Mouse (Mus musculus) 3T3-L1 (cell line): ENCODE measurements at regions not wholly inside any gene's neighbourhood (a gene's known extent, or its start where the extent isn't known, plus 50 kb on each side); places are given as distances from the start of the nearest gene placed in this dataset.

Source experiments
- DNase-seq: peaks from one replicate; pipeline ENCODE4 v3.0.0-alpha.2; 2015; ENCODE audit warnings: low read depth, low spot score

DNA sequence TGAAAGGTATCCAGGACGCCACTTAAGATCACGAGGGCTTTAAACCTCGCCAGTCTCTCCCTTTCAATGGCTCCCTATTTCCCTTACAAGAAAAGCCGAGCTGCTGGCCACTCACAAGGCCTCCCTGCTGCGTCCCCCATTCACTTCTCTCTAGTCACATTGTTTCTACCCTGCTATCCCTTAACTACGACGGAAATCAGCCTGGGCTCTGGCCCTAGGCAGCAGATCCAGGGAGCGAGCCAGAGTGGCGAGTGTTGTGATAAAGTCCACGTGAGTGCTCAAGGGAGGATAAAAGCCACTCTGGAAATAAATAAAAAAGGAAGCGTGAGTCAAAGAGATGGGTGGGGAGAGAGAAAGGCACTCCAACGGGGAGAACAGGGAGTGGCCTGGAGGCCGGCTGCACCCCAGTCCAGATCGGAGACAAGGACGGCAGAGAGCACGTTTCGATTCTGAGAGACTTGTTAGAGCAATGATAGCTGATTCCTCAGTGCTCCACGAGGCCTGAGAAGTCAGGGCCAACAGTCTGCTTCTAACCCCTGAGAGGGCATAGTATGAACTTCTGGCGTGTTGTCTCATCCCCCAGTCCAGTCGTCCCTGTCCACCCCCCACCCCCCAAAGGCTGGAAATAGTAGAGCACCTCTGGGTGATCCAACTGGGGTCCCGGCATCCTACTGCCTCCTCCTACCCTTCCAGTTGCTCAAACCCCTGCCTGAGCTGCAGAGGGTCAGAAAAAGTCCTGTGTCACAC is 84.8 kb upstream of the Calm2 start:
- DNase-seq: peak; percentile 40

DNA sequence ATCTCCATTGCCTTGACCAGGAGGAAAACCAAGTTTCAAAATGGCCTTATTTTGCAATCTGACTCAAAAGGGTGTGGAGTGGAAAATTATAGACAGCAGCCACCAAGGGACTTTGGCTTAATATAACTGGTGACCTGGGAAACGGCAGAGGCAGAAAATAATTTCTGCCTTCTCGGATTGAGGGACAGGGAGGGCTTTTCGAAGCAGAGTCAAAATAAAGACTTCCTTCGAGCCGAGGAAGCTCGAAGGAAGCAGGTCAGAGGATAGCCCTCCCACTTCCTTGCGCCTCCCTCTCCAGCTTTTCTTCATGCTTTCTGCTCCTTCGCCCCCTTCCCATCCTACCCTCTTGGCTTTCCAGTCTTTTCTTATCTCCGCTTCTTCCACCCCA is 85.4 kb upstream of the Calm2 start:
- no peak for DNase-seq

DNA sequence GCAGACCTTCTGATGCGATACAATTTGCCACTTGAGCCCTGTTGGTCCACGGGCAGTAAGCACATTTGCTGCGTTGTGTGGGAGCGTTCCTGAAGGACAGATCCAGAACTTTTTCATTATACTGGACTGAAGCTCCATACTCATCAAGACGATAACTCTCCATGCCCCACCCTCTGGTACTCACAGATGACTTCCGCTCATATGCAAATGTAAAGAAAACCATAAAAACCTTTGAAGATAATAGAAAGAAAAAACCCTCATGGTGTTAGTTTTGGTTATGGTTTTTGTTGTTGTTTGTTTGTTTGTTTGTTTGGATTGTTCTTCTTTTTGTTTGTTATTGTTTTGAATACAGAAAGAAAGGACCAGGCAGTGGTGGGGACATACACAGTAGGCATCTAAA is 86.0 kb upstream of the Calm2 start:
- no peak for DNase-seq

DNA sequence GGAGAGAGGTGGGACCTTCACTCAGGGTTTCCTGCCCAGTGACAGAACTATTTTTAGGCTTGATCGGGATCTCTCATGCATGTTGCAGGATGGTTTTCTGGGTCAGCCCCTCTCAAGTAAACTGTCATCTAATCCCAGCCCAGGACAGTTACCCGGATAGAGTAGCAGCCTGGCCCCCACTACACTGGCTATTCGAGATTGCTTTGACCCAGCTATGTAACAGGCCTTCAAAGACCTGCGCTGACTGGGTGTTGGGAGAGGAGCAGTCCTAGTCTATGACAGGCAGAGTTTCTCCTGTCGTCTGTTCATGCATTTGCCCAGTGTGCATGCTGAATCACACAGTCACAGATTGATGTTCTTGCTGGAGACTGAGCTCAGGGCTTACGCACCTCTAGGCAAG is 86.2 kb upstream of the Epcam start:
- no peak for DNase-seq

DNA sequence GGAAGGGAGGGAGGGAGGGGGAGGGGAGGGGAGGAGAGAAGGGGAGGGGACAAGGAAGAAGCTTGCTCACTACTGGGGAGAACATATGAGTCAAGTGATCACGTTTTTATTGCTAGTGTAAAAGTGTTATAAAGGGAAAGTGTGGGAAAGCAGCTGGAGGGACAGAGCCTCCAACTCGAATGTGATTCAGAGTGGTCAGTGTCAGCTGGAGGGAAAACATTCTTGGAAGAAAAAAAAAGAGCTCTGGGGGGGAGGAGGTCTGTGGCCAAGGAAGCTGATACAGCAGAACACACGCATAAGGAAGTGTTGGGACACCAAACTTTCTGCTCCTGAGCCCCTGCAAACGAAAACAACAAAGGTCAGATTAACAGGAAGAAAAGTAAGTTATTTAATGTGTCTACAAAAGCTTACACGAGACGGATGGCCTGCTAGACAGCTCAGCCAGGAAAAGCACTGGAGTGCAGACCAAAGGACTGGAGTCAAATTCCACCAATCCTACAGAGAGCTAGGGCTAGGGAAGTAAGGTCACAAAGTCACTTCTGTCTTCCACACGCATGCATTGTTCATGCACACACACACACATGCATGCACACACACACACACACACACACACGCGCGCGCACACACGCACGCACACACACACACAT is 85.1 kb upstream of the Epcam start:
- DNase-seq: peak; percentile 37

DNA sequence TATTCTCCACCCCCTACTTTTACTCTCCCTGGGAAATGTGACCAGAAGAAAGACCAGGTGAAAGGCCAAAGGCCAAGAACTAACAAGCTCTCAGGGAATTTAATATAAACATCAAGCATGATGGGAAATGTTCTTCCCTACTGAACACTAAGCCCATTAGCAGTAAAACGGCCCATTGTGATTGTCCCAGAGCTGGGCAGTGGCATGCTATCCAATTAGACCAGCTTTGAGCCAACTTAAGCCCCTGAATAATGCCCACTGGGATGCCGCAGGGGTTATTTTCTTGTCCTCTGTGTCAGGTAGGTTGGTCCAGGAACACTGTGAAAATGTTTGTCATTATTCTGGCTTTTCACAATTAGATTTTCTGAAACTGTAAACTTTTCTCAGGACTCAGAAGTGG is 81.2 kb upstream of the Epcam start:
- DNase-seq: no peak

DNA sequence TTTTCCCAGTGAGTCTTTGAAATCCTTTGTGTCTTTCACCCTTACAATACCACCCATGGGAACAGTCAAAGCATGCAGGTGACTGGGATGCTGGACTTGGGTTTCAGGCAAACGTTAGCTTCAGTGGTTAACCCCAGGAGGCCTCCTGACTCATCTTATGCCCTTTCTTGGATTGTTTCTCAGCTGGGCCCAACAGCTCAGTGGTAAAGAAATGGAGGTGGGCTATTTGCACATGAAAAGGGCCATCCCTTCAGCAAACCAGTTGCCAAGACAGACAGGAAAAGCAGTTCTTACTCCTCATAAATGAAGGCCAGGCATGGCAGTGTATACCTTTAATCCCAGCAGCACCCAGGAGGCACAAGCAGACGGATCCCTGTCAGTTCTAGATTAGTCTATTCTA is 77.4 kb upstream of the Epcam start:
- DNase-seq: no peak

DNA sequence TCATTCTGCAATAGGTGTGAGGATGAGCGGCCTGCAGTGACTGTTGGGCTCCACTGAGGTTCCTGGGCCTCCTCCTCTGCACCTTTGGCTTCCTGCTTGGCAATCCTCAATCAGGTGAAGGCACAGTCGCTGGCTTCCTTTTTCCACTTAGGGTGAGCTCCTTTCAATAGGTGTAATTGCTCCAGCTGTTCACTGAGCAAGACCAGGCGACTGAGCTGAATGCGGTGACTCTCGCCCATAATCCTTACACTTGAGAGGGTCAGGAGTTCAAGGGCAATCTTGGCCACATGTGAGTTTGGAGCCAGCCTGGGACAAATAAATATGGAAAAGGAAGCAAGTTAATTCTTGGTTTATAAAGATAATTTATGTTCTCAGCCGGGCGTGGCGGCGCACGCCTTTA is 76.1 kb upstream of the Epcam start:
- no peak for DNase-seq

DNA sequence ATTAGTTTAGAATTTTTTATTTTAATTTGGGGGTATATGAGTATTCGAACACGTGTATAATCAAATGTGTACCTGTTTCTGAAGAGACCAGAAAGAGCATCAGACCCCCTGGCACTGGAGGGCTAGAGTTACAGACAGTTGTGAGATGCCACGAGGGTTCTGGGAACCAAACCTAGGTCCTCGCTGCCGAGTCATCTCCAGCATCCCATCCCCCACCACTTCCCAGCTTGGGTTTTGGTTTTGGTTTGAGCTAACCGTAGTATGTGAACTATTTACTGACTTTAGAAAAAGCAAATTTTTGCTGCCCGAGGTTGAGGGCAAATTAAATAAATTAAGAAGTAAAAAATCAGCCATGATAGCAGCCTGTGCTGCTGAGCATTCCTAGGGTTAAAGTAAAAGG is 74.9 kb upstream of the Epcam start:
- no peak for DNase-seq

DNA sequence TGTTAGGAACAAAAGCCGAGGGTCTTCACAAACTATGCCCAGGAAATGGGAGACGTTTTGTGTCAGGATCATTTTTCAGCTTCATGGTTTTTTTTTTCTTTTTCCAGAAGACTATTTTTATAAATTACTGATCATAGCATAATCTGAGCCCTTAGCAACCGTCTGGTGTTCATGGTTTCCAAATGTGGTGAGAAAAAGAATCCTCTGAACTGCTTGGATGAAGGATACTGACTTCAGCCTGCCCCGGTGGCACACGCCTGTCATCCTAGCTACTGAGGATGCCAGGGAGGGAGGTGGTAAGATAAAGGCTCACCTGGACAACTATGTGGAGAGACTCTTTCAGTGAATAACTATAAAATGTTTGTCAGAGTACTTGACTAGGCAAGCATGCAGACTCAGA is 72.4 kb upstream of the Epcam start:
- DNase-seq: no peak

DNA sequence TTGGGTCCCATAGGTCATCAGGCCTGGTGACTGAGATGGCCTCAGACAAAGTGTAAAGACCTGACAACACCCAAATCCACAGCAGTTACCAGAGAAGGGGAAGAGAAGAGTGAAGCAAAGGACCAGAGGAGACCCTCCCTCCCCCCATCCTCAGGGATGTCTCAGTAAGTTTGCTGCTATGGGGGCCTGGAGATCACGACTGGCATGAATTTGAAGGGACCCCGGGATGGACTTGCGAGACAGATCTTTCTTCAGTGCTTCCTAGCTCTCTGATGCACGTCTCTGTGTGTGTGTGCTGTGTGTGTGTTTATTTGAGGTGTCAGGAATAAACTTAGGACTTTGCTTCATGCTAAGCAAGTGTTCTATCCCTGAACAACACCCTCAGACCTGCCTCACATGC is 70.1 kb upstream of the Epcam start:
- DNase-seq: no peak

DNA sequence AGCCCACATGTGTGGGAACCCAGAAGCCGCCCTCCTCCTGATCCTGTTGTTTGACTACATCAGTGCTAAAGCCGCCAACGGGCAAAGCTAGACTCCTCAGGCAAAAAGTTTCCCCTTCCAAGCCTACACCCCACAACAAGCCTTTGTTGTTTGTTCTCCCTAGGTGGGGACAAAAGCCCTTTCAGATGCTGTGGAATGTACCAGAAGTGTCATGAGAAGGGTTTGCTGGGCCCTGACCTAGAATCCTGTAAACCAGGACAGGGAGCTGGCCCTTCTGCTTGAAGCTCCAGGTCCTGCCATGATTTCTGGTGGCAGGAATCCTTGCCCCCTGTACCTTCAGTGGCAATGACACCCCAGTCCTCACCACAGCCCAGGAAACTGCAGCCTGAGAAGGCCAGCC is 69.5 kb upstream of the Epcam start:
- no peak for DNase-seq

DNA sequence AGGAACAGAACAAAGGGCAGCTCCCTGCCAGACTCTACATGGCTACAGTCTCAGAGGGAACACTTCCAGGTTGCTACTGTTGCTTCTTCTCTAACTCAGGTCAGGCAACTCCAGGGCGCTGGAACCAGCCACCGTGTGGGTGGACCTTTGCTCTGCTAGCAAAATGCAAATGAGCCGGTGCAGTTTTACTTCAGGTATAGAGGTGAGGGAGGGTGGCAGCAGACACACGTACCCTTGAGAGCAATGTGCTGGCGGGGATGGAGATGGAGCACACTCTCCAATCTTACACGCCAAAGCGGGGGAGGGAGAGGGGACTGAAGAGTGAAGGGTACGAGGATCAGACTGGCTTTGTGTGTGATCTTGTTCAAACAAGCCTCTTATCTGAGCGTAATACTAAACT is 68.8 kb upstream of the Epcam start:
- DNase-seq: no peak

DNA sequence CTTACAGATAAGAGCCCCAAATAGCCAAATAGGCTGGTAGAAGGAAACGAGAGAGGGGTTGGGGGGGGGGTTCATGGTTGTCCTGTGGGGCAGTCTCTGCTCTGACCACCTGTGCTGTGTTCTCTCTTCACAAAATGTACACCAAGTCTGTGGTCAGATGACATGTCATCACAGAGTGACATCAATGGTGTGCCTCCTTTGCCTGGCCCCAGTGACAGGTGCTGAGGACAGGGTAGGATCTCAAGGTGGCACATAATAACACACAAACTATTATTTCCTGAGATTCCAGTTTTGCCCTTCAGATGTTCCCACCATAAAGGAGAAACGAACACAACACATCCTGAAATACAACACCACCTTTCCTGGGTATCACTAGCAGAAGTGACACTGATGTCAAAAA is 68.3 kb upstream of the Epcam start:
- no peak for DNase-seq

DNA sequence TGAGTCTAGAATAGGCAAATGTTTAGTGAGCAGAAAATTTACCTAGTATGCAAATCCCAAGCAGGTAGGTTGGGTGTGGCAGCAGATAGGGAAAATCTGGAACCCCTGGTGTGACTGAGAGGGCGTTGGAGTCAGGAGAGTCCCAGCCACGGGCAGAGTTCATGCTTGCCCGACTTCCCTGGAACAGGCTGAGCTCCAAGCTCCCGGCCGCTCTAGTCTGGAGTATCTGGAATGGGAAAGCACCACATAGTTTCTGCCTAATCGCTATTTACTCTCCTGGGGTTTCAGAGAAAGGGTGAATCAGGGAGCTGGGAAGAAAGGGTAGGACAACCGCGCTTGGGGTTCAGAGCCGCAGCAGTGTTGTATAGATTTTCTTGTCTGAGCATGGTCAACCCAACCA is 65.8 kb upstream of the Epcam start:
- DNase-seq: no peak

DNA sequence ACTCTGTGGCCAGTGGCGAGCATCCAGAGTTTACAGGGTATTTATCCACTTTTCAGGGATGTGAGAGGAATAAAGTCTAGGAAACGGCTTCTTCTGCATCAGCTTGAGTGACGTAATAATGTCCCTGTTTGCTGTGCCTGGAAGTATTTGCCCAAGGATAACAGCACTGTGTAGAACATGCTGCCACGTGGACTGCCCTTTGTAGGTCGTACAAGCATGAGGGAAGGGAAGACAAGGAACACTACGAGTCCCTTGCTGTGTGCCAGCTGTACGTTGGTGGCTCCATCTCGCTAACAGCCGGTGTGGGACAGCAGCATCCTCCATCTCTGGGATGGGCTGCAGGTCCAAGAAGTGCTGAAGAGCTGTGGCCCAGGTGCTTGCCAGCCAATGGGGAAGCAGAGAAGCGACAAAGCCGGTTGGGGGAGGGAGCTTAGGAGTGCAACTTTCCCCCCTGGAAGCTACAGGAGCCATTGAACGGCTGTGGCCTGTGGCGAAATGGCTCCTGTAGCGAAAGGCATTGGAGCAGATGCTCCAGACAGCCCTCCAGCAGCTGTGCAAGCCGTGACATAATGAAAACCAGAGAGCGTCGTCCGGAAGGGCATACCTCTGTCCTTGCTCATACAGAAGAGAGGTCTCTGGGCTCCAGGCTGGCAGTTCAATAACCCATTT is 65.0 kb upstream of the Epcam start:
- DNase-seq: peak; percentile 83

DNA sequence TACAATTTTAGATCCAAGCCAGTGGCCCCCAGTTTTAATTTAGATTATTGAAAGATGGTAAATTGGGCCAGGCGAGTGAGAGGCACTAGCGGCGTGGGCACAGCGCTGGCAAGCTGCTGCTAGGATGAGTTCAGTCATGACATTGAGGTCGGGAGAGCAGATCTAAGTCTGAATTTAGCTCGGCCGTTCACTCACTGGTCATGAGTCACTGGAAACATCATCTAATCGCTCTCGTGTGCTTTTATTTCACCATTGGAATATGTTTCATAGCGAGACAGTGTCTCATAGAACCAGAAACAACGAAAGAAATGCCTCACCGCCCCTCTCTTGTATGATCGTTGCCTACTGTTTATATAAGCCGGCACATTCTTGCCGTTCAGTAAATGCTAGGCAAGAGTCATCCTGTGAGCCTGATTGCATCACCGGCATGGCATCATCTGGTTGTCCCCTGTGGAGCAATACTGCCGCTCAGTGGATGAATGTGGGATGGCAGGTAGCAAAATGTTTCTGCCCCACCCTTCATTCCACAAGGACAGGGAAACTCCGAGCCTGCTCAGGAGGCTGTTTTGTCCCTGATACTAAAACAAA is 64.3 kb upstream of the Epcam start:
- DNase-seq: peak; percentile 98

DNA sequence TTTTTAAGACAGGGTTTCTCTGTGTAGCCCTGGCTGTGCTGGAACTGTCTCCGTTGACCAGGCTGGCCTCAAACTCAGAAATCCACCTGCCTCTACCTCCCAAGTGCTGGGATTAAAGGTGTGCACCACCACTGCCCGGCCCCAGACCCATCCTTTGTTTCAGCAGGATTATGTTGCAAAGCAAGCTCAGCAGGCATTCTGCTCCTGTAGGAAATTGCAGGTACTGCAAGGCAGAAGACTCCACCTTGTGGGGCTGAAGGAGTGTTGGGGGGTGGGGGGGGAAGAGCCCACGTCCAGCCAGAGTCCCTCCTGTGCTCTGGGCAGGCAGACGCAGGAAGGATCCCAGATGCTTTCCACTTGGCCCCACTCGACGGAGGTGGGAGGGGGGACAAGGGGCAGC is 52.2 kb upstream of the Epcam start:
- no peak for DNase-seq

DNA sequence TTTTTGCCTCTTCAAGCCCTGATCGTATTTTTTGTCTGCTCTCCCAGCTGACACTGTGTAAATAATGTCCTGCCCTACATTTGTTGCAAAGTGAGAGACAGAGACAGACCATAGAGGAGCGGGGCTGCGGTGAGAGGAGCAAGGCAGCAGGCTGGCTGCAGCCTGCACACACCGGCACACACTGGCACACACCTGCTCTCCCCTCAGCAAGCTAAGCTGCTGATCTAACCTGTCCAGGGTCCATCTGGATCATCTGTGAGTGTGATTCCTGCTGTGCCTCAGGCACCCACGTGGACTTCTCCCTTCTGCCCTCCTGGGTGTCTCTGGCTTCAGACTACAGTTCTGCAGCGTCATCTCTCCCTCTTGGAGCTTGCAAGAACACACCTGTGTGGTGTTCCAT is 50.4 kb upstream of the Epcam start:
- no peak for DNase-seq
